Mouse (Mus musculus) embryonic facial prominence, embryonic 14.5 days (tissue): ENCODE data around the gene Olfr1242. TPM values are rescaled to one million over a fixed set of nuclear protein-coding genes. Genes with fewer than 3 reads are reported as not detected.

Source experiments
- ATAC-seq: fragments of 200-750 bp; cut with Nextera tagmentation; 2 replicates; pipeline ENCODE4 v1.8.0; 2017; ENCODE audit warnings: low read depth, moderate number of reproducible peaks, moderate TSS enrichment
- DNase-seq: peaks from one replicate; pipeline ENCODE4 v3.0.0-alpha.2; 2015; ENCODE audit warnings: low spot score
- H3K27ac ChIP-seq: fragments of 300-500 bp; sonication (generic); replicated peaks from 2 replicates; pipeline ENCODE4 v1.5.1; 2014; ENCODE audit warnings: low read depth, mild to moderate bottlenecking, low read length, moderate library complexity
- H3K27me3 ChIP-seq: fragments of 300-500 bp; sonication (generic); replicated peaks from 2 replicates; pipeline ENCODE4 v1.6.1; 2014; ENCODE audit warnings: low read length; ENCODE audit not compliant: control insufficient read depth, insufficient read depth
- H3K36me3 ChIP-seq: fragments of 300-500 bp; sonication (generic); 2 replicates; pipeline ENCODE4 v1.6.1; 2014; ENCODE audit warnings: low read length, mixed read lengths; ENCODE audit not compliant: control insufficient read depth, insufficient read depth
- H3K4me1 ChIP-seq: fragments of 300-500 bp; sonication (generic); 2 replicates; pipeline ENCODE4 v1.6.1; 2014; ENCODE audit warnings: antibody characterized with exemption, low read length; ENCODE audit not compliant: control insufficient read depth, insufficient read depth
- H3K4me2 ChIP-seq: fragments of 300-500 bp; sonication (generic); 2 replicates; pipeline ENCODE4 v1.6.1; 2014; ENCODE audit warnings: low read depth, mild to moderate bottlenecking, low read length, moderate library complexity, mixed read lengths
- H3K4me3 ChIP-seq: fragments of 300-500 bp; sonication (generic); 2 replicates; pipeline ENCODE4 v1.5.1; 2014; ENCODE audit warnings: low read depth, mild to moderate bottlenecking, low read length
- H3K9ac ChIP-seq: fragments of 300-500 bp; sonication (generic); 2 replicates; pipeline ENCODE4 v1.6.1; 2014; ENCODE audit warnings: low read depth, mild to moderate bottlenecking, low read length, moderate library complexity, mixed read lengths
- H3K9me3 ChIP-seq: fragments of 300-500 bp; sonication (generic); 2 replicates; pipeline ENCODE4 v1.6.1; 2016; ENCODE audit warnings: low read length; ENCODE audit not compliant: control insufficient read depth
- WGBS: fragments of 180-500 bp; shearing (Covaris S2); extraction: QIAGEN DNeasy Blood & Tissue Kit; methylation state at CpG from one replicate; pipeline ENCODE4 v1.1.7; 2014; 5-methylcytosine and 5-hydroxymethylcytosine counted together
- polyA plus RNA-seq: library from polyadenylated mRNA; unstranded; fragments of >200 nt; fragmentation: Nextera tagmentation; extraction: Ambion mirVana; gene quantifications from 2 replicates; pipeline ENCODE4 v1.2.1, GENCODE M21; 2014

Olfr1242 gene
- polyA plus RNA-seq = not detected in 2 replicates

GRCm38 (mm10) chr2:89498235-89498634, at the start of gene Olfr1242:
Olfr1242 (minus strand) TSS chr2:89498335.
- H3K27me3 ChIP-seq = no peaks in the 10 kb centered on the region
- H3K4me2 ChIP-seq = no peak within 1 kb of the TSS
- no peak within 1 kb of the TSS for H3K27ac ChIP-seq
- H3K9me3 ChIP-seq = no peaks in the 10 kb centered on the region
- H3K4me3 ChIP-seq = no peak within 1 kb of the TSS
- ATAC-seq (no peak), DNase-seq (no peak)
- no peaks in the 10 kb centered on the region for H3K4me1 ChIP-seq
- no peaks in the 10 kb centered on the region for H3K36me3 ChIP-seq
- H3K9ac ChIP-seq = no peak within 1 kb of the TSS
- 66% methylated on average over 1 of the region's 1 CpGs for WGBS

GRCm38 (mm10) chr2:89544516-89544915, 46.4 kb upstream of the Olfr1242 start:
- no peak overlapping the region for H3K27ac ChIP-seq
- ATAC-seq (no peak), DNase-seq (peak; percentile 15)
- H3K4me1 ChIP-seq = no peaks in the 10 kb centered on the region
- no peaks in the 10 kb centered on the region for H3K9me3 ChIP-seq
- H3K36me3 ChIP-seq = no peaks in the 10 kb centered on the region
- H3K27me3 ChIP-seq = no peaks in the 10 kb centered on the region
- H3K4me3 ChIP-seq = no peak overlapping the region
- no peak overlapping the region for H3K9ac ChIP-seq
- 49% methylated on average over 2 of the region's 2 CpGs for WGBS
- H3K4me2 ChIP-seq = no peak overlapping the region

- WGBS = 42% methylated on average over 1 of the region's 1 CpGs
- Histone ChIP-seq H3K9me3 (no peaks in the 10 kb centered on the region), H3K9ac (no peak overlapping the region), H3K27ac (no peak overlapping the region), H3K4me1 (no peaks in the 10 kb centered on the region), H3K4me2 (no peak overlapping the region), H3K4me3 (no peak overlapping the region), H3K36me3 (no peaks in the 10 kb centered on the region), H3K27me3 (no peaks in the 10 kb centered on the region)
- DNase-seq (no peak), ATAC-seq (no peak)
Measured at GRCm38 (mm10) chr2:89539923-89540322, 41.8 kb upstream of the Olfr1242 start.

- no peak for DNase-seq
- H3K4me2 ChIP-seq = no peak within 1 kb of the TSS
Measured at GRCm38 (mm10) chr2:89531387-89531786, 33.3 kb upstream of the Olfr1242 start, which contains the start of gene Olfr1243. Olfr1243 (minus strand) TSS chr2:89531487.

DNA sequence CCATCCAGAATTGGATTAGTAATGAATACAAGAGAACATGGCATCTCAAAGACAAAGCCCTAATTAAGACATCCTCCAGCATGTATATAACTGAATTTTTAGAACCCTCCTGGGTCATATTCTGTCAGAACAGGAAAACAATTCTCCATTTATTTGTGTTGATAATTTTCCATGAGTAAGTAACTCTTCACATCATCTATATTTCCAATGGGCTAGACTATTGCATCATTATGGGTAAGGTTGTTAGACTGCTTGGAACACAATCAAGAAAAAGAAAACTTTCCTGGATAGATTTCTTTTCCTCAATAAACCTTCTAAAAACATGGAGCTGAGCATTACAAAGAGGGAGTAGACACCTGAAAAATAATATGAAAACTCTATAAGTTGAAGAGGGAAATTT, 11.1 kb downstream of the Olfr1242 start, which contains the start of gene Olfr1241:
TSS of gene Olfr1241 (minus strand) at position 101 of the 400 bp plus-strand sequence.
- Histone ChIP-seq H3K9ac (no peak within 1 kb of the TSS), H3K4me2 (no peak within 1 kb of the TSS), H3K9me3 (no peaks in the 10 kb centered on the region), H3K4me3 (no peak within 1 kb of the TSS), H3K27ac (no peak within 1 kb of the TSS), H3K27me3 (no peaks in the 10 kb centered on the region), H3K36me3 (no peaks in the 10 kb centered on the region), H3K4me1 (no peaks in the 10 kb centered on the region)
- no peak for ATAC-seq
- DNase-seq = no peak

More at GRCm38 (mm10) chr2:89531387-89531786, 33.3 kb upstream of the Olfr1242 start, which contains the start of gene Olfr1243:
- H3K36me3 ChIP-seq = no peaks in the 10 kb centered on the region
- H3K4me1 ChIP-seq = no peaks in the 10 kb centered on the region
- H3K27ac ChIP-seq = no peak within 1 kb of the TSS
- no peaks in the 10 kb centered on the region for H3K9me3 ChIP-seq
- ATAC-seq = no peak
- 87% methylated on average over 1 of the region's 1 CpGs for WGBS
- no peaks in the 10 kb centered on the region for H3K27me3 ChIP-seq
- no peak within 1 kb of the TSS for H3K9ac ChIP-seq
- no peak within 1 kb of the TSS for H3K4me3 ChIP-seq

- Histone ChIP-seq H3K4me3 (no peak within 1 kb of the TSS), H3K9me3 (no peaks in the 10 kb centered on the region), H3K27me3 (no peaks in the 10 kb centered on the region), H3K9ac (no peak within 1 kb of the TSS), H3K4me2 (no peak within 1 kb of the TSS), H3K4me1 (no peaks in the 10 kb centered on the region), H3K36me3 (no peaks in the 10 kb centered on the region), H3K27ac (no peak within 1 kb of the TSS)
- ATAC-seq (no peak), DNase-seq (no peak)
- WGBS = 84% methylated on average over 3 of the region's 3 CpGs
Measured at GRCm38 (mm10) chr2:89442900-89443299, 55.2 kb downstream of the Olfr1242 start, which contains the start of gene Olfr1240. Olfr1240 (minus strand) TSS chr2:89443000.

Other genes starting within 250 kb of the Olfr1242 start
- not detected in 2 replicates for gene Olfr1228, start 244.3 kb downstream of the Olfr1242 start, polyA plus RNA-seq
- not detected in 2 replicates for gene Olfr1229, start 210.3 kb downstream of the Olfr1242 start, polyA plus RNA-seq
- not detected in 2 replicates for gene Olfr1230, start 201.1 kb downstream of the Olfr1242 start, polyA plus RNA-seq
- gene Olfr1231, start 191.3 kb downstream of the Olfr1242 start, polyA plus RNA-seq = 0.04 TPM in 1 of 2 replicates, not detected in the other
- not detected in 2 replicates for gene Olfr1232, start 168.7 kb downstream of the Olfr1242 start, polyA plus RNA-seq
- 0.06 TPM in 1 of 2 replicates, not detected in the other for gene Olfr1233, start 155.9 kb downstream of the Olfr1242 start, polyA plus RNA-seq
- not detected in 2 replicates for gene Olfr1234, start 133.5 kb downstream of the Olfr1242 start, polyA plus RNA-seq
- gene Olfr1238, start 88.7 kb downstream of the Olfr1242 start, polyA plus RNA-seq = not detected in 2 replicates
- gene Olfr1239, start 77.9 kb downstream of the Olfr1242 start, polyA plus RNA-seq = not detected in 2 replicates
- not detected in 2 replicates for gene Olfr1240, start 55.3 kb downstream of the Olfr1242 start, polyA plus RNA-seq
- not detected in 2 replicates for gene Olfr1241, start 11.2 kb downstream of the Olfr1242 start, polyA plus RNA-seq
- not detected in 2 replicates for gene Olfr1243, start 33.2 kb upstream of the Olfr1242 start, polyA plus RNA-seq
- not detected in 2 replicates for gene Olfr1245, start 80.1 kb upstream of the Olfr1242 start, polyA plus RNA-seq
- not detected in 2 replicates for gene Olfr1246, start 94.8 kb upstream of the Olfr1242 start, polyA plus RNA-seq
- gene Olfr1247, start 115.8 kb upstream of the Olfr1242 start, polyA plus RNA-seq = not detected in 2 replicates
- not detected in 2 replicates for gene Olfr1248, start 119.9 kb upstream of the Olfr1242 start, polyA plus RNA-seq
- gene Olfr1249, start 136.6 kb upstream of the Olfr1242 start, polyA plus RNA-seq = not detected in 2 replicates
- gene Olfr1250, start 163.1 kb upstream of the Olfr1242 start, polyA plus RNA-seq = 0.04 TPM in 1 of 2 replicates, not detected in the other
- not detected in 2 replicates for gene Olfr1251, start 173.6 kb upstream of the Olfr1242 start, polyA plus RNA-seq
- gene Olfr1252, start 226.7 kb upstream of the Olfr1242 start, polyA plus RNA-seq = not detected in 2 replicates